Mouse (Mus musculus) c-Kit-positive CD71-positive TER-119-positive erythroid progenitor cells, embryonic 14.5 days (primary cell): ENCODE measurements around the gene Wdr18.

Experiments
- DNase-seq: peaks from one replicate; pipeline ENCODE4 v3.0.0-alpha.2; 2013; ENCODE audit warnings: low spot score

The Wdr18 gene

DNA sequence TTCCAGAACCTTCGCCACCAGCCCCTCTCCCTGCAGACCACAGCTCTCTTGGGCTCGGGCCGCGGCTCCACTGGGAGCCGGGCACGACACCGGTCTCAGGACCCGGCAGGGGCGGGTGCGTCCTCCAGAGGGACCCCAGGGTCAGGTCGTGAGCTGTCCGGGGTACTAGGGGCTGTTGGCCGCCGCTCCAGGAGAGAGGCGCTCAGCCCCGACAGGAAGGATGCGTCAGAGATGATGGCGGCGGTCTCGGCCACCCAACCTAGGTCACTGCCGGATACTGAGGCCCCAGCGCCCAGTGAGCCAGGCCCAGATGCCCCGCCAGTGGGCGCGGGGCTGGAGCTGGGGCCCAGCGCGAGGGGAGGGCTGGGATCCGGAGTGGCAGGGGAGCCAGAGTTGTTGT, 17.4 kb downstream of the Wdr18 start:
- no peak for DNase-seq

- no peak for DNase-seq
Measured at GRCm38 (mm10) chr10:79978061-79978460, 18.1 kb downstream of the Wdr18 start.

DNA sequence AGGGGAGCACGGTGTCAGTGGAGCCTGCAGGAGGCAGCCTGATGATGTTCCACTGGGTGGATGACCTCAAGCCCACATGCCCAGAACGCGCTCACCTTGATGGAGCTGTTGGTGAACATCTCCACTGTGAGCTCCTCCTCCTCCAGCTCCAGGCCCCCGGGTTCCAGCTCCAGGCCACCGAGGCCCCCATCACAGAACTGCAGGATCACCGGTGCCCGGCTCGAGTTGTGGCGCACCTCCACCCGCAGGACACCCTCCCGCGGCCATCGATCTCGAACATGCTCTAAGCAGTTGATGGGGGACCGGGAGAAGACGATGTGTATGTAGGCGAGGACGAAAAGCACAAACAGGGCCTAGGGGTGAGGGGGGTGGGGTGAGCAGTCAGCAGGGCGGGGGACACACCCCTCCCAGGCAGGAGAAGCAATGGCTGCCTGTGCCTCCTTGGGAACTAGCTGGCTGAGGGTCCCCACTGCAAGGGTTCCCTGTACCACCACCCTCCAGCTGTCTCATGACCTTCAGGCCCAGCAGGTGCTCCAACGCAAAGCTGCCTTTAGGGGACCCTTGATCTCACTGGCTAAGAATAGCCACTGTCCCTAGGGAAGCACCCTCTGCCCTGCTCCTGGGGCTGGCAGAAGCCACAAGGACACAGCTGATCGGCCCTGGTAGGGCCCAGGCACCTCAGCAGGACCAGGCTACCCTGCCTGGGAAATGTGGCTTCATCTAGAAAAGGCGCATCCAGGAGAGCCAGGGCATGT, 19.6 kb downstream of the Wdr18 start:
- DNase-seq, result no peak

DNA sequence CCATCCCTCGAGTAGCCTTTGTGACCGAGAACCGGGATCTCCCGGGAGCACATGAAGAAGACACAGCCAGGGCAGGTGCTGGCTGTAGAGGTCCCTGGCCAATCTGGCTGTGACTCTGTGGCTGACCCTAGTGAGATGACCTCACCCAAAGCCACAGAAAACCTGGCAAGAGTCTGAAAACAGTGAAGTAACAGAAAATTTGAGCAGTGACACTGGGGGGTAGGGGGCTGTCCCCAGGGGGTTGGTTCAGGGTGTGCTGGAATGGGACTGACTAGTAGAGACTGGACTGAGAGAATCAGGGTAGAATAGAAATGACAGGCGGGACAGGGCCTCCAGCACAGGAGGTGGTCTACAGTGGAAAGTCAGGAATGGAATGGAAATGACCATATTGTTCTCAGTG, 23.3 kb downstream of the Wdr18 start:
- DNase-seq, result no peak

GRCm38 (mm10) chr10:79983670-79984069, 23.7 kb downstream of the Wdr18 start:
- DNase-seq, result peak; percentile 77

DNA sequence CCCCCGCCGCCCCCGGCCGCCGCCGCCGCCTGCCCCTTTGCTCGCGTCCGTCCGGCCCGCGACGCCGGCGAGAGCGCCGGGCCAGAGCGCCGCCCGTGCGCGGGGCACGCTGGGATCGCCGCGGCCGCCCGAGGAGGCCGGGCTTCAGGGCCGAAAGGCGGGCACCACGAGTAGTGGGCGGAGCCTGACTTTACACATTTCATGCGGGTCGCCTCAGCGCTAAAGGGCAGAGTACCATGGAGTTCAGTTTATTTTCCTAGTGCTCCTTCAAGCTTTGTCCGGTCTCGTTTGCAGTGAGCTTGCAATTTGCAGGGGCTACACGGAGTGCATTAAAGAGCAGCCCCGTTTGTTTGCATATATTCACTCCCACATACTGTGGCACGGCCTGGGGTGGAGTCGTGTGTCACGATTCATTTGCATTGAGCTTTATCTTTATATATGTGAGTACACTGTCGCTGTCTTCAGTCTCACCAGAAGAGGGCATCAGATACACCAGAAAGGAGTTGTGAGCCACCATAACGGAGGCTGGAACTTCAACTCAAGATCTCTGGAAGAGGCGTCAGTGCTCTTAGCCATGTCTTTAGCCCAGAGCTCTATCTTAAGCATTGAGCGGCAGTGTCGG, 24.4 kb downstream of the Wdr18 start, which contains the start of gene Tmem259:
TSS of gene Tmem259 (minus strand) at position 136 of the 622 bp plus-strand sequence.
- peak; percentile 86 for DNase-seq

- DNase-seq, result peak; percentile 98
Measured at GRCm38 (mm10) chr10:79984871-79985270, 24.9 kb downstream of the Wdr18 start.

- peak; percentile 75 for DNase-seq
Measured at GRCm38 (mm10) chr10:79985334-79986231, 25.6 kb downstream of the Wdr18 start.

- peak; percentile 61 for DNase-seq
Measured at GRCm38 (mm10) chr10:79986232-79986878, 26.4 kb downstream of the Wdr18 start.

DNA sequence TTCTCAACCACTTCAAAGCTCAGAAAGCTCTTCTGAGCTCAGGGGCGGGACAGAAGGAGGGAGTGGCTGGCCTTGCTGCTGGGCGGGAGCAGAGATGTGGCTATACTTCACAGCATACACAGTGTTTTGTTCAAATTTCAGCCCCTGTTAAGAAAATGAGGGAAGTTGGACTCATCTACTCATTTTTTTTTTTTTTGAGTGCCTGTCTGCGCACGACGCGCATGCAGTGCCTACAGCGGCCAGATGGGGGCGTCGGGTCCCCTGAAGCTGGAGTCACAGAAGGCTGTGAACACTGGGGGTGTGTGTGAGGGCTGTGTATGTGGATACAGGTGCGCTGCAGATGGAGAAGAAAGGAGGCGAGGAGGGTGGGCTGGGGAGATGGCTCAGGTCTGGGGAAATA, 27.0 kb downstream of the Wdr18 start:
- DNase-seq, result peak; percentile 77

- no peak for DNase-seq
Measured at GRCm38 (mm10) chr10:79987771-79988505, 28.0 kb downstream of the Wdr18 start.

- DNase-seq, result no peak
Measured at GRCm38 (mm10) chr10:79988506-79989271, 28.7 kb downstream of the Wdr18 start, which contains the start of gene Cnn2. Cnn2 (plus strand) TSS chr10:79988584.

DNA sequence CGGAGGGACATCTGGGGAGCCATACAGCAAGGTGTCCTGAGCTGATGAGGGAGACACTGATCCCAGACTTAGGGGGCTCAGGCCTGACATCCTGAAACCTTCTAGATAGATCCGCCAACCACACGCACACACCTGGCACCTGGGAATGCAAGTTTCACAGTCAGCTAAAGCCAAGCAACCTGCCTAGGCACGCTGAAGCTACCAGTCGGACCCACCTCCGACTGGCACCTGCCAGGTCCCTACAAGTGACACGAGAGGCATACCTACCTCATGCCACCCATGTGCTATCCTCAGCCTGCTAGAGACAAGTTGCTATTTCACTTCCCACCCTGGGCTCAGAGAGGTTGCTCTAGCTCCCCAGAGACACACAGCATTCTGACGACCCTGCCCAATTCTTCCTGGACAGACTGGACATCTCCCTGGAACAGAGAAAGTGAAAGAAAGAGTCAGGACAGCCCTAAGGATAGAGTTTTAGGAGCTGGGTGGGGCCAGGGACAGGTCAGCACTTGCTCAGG, 29.4 kb downstream of the Wdr18 start:
- no peak for DNase-seq

- no peak for DNase-seq
Measured at GRCm38 (mm10) chr10:79989870-79990269, 29.9 kb downstream of the Wdr18 start.

DNA sequence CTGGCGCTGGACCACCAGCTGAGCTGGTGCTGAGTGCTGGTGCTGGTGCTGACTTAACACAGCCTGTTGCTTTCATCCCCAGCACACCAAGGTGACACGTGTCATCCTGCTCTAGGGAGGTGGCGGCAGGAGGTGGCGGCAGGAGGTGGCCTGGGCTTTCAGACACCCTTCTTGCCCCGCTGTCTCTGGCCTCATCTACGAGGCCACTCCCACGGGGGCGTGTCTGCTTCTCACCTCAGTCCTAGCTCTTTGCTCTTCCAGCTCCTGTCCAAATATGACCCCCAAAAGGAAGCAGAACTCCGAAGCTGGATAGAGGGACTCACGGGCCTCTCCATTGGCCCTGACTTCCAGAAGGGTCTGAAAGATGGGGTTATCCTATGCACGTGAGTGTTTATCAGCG, 31.1 kb downstream of the Wdr18 start:
- no peak for DNase-seq

GRCm38 (mm10) chr10:79991548-79991947, 31.6 kb downstream of the Wdr18 start:
- DNase-seq, result no peak

DNA sequence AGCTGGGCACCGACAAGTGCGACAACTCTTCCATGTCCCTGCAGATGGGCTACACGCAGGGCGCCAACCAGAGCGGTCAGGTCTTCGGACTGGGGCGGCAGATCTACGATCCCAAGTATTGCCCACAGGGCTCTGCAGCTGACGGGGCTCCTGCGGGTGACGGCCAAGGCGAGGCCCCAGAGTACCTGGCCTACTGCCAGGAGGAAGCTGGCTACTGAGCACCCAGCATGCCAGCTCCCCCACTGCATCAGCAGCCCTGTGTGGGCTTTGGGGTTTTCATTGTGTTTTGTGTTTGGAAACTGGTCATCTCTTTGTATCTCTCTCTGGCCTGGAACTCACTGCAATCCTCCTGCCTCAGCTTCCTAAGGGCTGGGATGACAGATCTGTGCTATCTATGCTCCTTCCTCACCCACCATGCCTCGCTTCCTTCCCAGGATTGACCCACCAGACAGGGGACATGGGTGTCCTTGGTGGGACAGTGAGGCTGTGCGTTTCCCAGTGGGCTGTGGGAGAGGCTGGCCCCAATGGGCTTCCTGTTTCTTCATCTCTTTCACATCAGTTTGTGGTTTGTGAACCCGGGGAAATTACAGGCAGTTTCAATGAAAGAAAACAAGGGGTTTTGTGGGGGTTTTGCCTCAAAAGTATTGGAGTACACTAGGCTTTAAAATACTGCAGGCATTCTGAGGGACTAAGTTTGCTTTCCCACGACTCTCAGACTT, 34.6 kb downstream of the Wdr18 start:
- no peak for DNase-seq

GRCm38 (mm10) chr10:79995636-79996035, 35.7 kb downstream of the Wdr18 start:
- DNase-seq, result no peak

DNA sequence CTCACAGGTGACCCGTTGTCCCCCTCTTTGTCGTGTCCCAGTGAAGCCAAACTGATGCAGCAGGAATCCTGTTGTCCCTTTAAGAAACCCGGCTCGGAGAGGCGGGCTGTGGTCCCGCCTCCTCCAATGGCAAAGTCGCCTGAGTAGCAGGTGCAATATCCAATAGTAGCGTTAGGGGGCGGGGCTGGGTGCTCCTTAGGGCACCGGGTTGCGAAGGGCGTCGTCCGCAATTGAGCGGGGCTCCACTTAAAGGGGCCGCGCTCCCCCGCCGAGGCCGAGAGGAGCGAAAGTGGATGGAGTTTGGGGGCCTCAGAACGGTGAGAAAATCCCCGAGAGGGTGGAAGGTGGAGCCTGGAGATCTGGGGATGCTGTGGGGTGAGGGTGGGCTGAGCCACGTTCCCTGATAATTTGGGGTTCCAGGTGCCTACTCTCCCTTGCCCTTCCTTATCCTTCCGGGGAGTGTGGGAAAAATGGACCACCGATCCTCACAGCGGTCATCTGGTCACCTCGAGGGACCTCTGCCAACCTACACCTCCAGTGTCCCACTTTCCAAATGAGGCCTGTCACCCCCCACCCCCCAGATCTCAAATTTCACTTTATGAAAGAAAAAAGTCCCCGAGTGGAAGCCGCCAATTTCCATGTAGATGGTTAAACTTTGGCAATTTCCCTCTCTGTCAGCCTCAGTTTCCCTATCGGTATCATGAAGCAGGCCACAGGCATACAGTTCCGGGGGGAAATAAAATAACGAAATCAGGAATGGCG, 36.5 kb downstream of the Wdr18 start, which contains the start of gene Abca7:
TSS of gene Abca7 (plus strand) at position 223 of the 762 bp plus-strand sequence.
- DNase-seq, result peak; percentile 97
